Mouse (Mus musculus): ENCODE data around the gene Tspan32. TPM values are rescaled to one million over a fixed set of nuclear protein-coding genes. Genes with fewer than 3 reads are reported as not detected.

The Tspan32 gene
- polyA plus RNA-seq, 1 experiment from 2014 or later, result 4.6 TPM

GRCm38 (mm10) chr7:143044049-143044825 is 39.4 kb downstream of the Tspan32 start:
- no peak for DNase-seq (ENCODE audit: low spot score)

GRCm38 (mm10) chr7:143044826-143045206 is 40.0 kb downstream of the Tspan32 start:
- DNase-seq (ENCODE audit: low spot score), result no peak
- no peak overlapping the region for H3K27ac ChIP-seq (ENCODE audit: low read depth, low read length)
- H3K27me3 ChIP-seq (ENCODE audit: control insufficient read depth, insufficient read depth, low read length), result no peaks in the 10 kb centered on the region
- no peak overlapping the region for H3K4me3 ChIP-seq (ENCODE audit: low read depth, low read length)
- H3K9ac ChIP-seq (ENCODE audit: low read length), result no peak overlapping the region
- no peaks in the 10 kb centered on the region for H3K4me1 ChIP-seq (ENCODE audit: control insufficient read depth, insufficient read depth, low read length)
- H3K4me2 ChIP-seq (ENCODE audit: low read depth), result no peak overlapping the region
- H3K36me3 ChIP-seq (ENCODE audit: control insufficient read depth, insufficient read depth, low read length), result no peaks in the 10 kb centered on the region
- no peaks in the 10 kb centered on the region for H3K9me3 ChIP-seq (ENCODE audit: control insufficient read depth, low read length)
- no peak for ATAC-seq (ENCODE audit: insufficient read depth, low FRiP score, low TSS enrichment)

More at GRCm38 (mm10) chr7:143044049-143044825, 39.4 kb downstream of the Tspan32 start:
- Histone ChIP-seq H3K27ac (ENCODE audit: low read depth, low read length) (no peak overlapping the region), H3K9ac (ENCODE audit: low read length) (no peak overlapping the region), H3K4me2 (ENCODE audit: low read depth) (no peak overlapping the region), H3K9me3 (ENCODE audit: control insufficient read depth, low read length) (no peaks in the 10 kb centered on the region), H3K4me1 (ENCODE audit: control insufficient read depth, insufficient read depth, low read length) (no peaks in the 10 kb centered on the region), H3K27me3 (ENCODE audit: control insufficient read depth, insufficient read depth, low read length) (no peaks in the 10 kb centered on the region), H3K36me3 (ENCODE audit: control insufficient read depth, insufficient read depth, low read length) (no peaks in the 10 kb centered on the region), H3K4me3 (ENCODE audit: low read depth, low read length) (no peak overlapping the region)
- ATAC-seq (ENCODE audit: insufficient read depth, low FRiP score, low TSS enrichment), result no peak
- 96% methylated on average over 2 of the region's 2 CpGs for WGBS

DNA sequence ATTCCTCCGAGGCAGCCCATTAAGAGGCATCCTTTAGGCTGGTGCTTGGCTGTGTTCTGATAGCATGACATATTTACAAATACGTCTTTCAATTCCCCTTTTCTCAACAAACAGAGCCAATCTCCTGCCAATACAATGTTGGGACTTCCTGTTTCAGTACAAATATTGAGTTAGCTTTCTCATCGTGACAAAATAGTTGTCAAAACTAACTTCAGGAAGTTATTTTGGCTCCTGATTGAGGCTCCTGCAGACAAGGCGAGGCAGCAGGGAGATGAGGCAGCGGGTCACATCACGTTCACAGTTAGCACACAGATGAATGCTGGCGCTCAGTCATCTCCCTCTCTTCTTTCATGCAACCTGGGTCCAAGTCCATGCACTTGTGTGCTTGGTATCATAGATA is 41.5 kb downstream of the Tspan32 start:
- no peaks in the 10 kb centered on the region for H3K9me3 ChIP-seq (ENCODE audit: control insufficient read depth, low read length)
- H3K4me1 ChIP-seq (ENCODE audit: control insufficient read depth, insufficient read depth, low read length), result no peaks in the 10 kb centered on the region
- no peak overlapping the region for H3K4me2 ChIP-seq (ENCODE audit: low read depth)
- no peaks in the 10 kb centered on the region for H3K27me3 ChIP-seq (ENCODE audit: control insufficient read depth, insufficient read depth, low read length)
- no peaks in the 10 kb centered on the region for H3K36me3 ChIP-seq (ENCODE audit: control insufficient read depth, insufficient read depth, low read length)
- DNase-seq (ENCODE audit: low spot score), result no peak
- no peak overlapping the region for H3K27ac ChIP-seq (ENCODE audit: low read depth, low read length)
- no peak overlapping the region for H3K9ac ChIP-seq (ENCODE audit: low read length)
- 82% methylated on average over 7 of the region's 7 CpGs for WGBS
- no peak overlapping the region for H3K4me3 ChIP-seq (ENCODE audit: low read depth, low read length)
- no peak for ATAC-seq (ENCODE audit: insufficient read depth, low FRiP score, low TSS enrichment)

DNA sequence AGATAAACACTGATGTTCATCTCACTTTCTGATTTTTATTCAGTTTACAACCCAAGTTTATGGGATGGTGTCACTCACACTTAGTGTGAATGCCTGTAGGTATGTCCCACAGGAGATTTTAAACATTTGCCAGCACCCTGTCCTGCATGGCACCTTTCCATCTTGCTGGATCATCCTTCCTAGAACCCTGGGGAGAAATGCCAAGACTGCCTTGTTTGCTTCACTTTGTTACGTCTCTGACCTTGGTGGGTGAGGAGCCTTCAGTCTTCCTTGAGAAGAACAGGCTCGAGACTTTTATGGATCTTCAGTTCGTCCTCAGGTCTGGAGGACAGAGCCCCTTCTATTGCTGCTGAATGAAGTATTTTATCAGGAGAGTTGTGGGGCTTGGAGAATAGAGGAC is 44.5 kb downstream of the Tspan32 start:
- Histone ChIP-seq H3K27me3 (ENCODE audit: control insufficient read depth, insufficient read depth, low read length) (no peaks in the 10 kb centered on the region), H3K4me3 (ENCODE audit: low read depth, low read length) (no peak overlapping the region), H3K9ac (ENCODE audit: low read length) (no peak overlapping the region), H3K27ac (ENCODE audit: low read depth, low read length) (no peak overlapping the region), H3K4me1 (ENCODE audit: control insufficient read depth, insufficient read depth, low read length) (peaks cover 7% of the 10 kb centered on the region; the same call in 1 of the 2 replicates), H3K4me2 (ENCODE audit: low read depth) (no peak overlapping the region), H3K9me3 (ENCODE audit: control insufficient read depth, low read length) (no peaks in the 10 kb centered on the region), H3K36me3 (ENCODE audit: control insufficient read depth, insufficient read depth, low read length) (no peaks in the 10 kb centered on the region)
- WGBS, result 72% methylated on average over 3 of the region's 3 CpGs
- ATAC-seq (ENCODE audit: insufficient read depth, low FRiP score, low TSS enrichment), result no peak
- DNase-seq (ENCODE audit: low spot score), result no peak

DNA sequence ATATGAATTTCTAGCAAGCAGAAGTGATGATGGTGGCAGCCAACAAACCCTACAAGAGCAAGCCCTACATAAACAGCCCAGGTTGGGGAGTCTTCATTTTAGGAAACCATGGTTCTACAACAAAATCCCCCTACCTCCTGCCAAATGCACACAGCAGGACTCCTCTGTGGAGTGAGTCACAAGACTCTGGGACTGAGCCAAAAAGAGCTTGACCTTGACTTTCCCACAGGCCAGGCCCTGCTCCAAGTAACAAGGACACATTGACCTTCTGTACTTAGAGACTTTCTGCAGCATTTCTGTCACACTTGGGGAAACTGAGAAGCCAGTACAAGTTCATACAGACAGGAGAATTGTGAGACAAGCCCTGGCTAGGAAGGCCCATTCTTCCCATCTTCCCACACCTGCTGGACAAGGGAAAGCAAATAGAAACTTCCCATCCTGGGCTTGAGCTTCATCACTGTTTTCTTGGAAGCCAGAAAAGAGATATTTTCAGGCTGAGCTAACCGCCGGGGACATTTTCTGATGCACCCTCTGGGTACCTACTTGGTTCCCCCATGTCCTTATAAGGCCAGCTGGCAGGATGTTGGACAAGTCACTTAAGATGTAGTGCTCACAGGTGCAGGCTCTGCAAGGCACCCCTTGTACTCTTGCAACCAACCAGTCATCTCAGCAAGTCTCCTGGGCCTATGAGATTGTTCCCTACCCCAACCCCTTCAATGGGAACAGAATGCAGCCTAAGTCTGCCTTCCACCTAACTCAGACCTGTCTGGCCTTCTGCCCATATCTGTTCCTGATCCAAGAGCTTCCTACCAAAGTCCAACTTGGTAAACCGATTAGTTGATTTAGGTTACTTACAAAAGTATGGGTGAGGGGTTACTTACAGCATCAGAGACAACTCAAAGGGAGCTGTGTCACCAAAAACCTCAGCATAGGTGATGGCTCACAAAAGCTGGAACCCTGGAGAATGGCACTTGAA is 45.3 kb downstream of the Tspan32 start:
- Histone ChIP-seq H3K9me3 (ENCODE audit: control insufficient read depth, low read length) (no peaks in the 10 kb centered on the region), H3K27ac (ENCODE audit: low read depth, low read length) (no peak overlapping the region), H3K4me3 (ENCODE audit: low read depth, low read length) (no peak overlapping the region), H3K36me3 (ENCODE audit: control insufficient read depth, insufficient read depth, low read length) (no peaks in the 10 kb centered on the region), H3K9ac (ENCODE audit: low read length) (no peak overlapping the region), H3K27me3 (ENCODE audit: control insufficient read depth, insufficient read depth, low read length) (no peaks in the 10 kb centered on the region), H3K4me2 (ENCODE audit: low read depth) (no peak overlapping the region), H3K4me1 (ENCODE audit: control insufficient read depth, insufficient read depth, low read length) (peaks cover 11% of the 10 kb centered on the region)
- no peak for ATAC-seq (ENCODE audit: insufficient read depth, low FRiP score, low TSS enrichment)
- 93% methylated on average over 3 of the region's 3 CpGs for WGBS
- DNase-seq (ENCODE audit: low spot score), result no peak

- H3K4me3 ChIP-seq (ENCODE audit: low read depth, low read length), result no peak overlapping the region
- DNase-seq (ENCODE audit: low spot score), result no peak
- no peaks in the 10 kb centered on the region for H3K9me3 ChIP-seq (ENCODE audit: control insufficient read depth, low read length)
- H3K4me2 ChIP-seq (ENCODE audit: low read depth), result no peak overlapping the region
- H3K27ac ChIP-seq (ENCODE audit: low read depth, low read length), result no peak overlapping the region
- no peaks in the 10 kb centered on the region for H3K36me3 ChIP-seq (ENCODE audit: control insufficient read depth, insufficient read depth, low read length)
- no peak for ATAC-seq (ENCODE audit: insufficient read depth, low FRiP score, low TSS enrichment)
- 68% methylated on average over 2 of the region's 2 CpGs for WGBS
- no peak overlapping the region for H3K9ac ChIP-seq (ENCODE audit: low read length)
- H3K27me3 ChIP-seq (ENCODE audit: control insufficient read depth, insufficient read depth, low read length), result no peaks in the 10 kb centered on the region
- peaks cover 13% of the 10 kb centered on the region for H3K4me1 ChIP-seq (ENCODE audit: control insufficient read depth, insufficient read depth, low read length)
These were observed 46.5 kb downstream of the Tspan32 start for GRCm38 (mm10) chr7:143051316-143051715.

GRCm38 (mm10) chr7:143052626-143053007 is 47.8 kb downstream of the Tspan32 start, which contains the start of gene Cd81:
Gene Cd81, plus strand, starts transcription at chr7:143052739.
- peak within 1 kb of the TSS; percentile 90 for H3K9ac ChIP-seq (ENCODE audit: low read length)
- H3K4me3 ChIP-seq (ENCODE audit: low read depth, low read length), result peak within 1 kb of the TSS; percentile 90
- ATAC-seq (ENCODE audit: insufficient read depth, low FRiP score, low TSS enrichment), result peak; percentile 91
- peaks cover 13% of the 10 kb centered on the region for H3K4me1 ChIP-seq (ENCODE audit: control insufficient read depth, insufficient read depth, low read length)
- H3K9me3 ChIP-seq (ENCODE audit: control insufficient read depth, low read length), result no peaks in the 10 kb centered on the region
- peak; percentile 89 for DNase-seq (ENCODE audit: low spot score)
- no peaks in the 10 kb centered on the region for H3K36me3 ChIP-seq (ENCODE audit: control insufficient read depth, insufficient read depth, low read length)
- H3K27me3 ChIP-seq (ENCODE audit: control insufficient read depth, insufficient read depth, low read length), result no peaks in the 10 kb centered on the region
- H3K27ac ChIP-seq (ENCODE audit: low read depth, low read length), result peak within 1 kb of the TSS; percentile 72; the same call in 1 of the 2 replicates
- peak within 1 kb of the TSS; percentile 94 for H3K4me2 ChIP-seq (ENCODE audit: low read depth)
- under 1% methylated on average over 36 of the region's 37 CpGs for WGBS

DNA sequence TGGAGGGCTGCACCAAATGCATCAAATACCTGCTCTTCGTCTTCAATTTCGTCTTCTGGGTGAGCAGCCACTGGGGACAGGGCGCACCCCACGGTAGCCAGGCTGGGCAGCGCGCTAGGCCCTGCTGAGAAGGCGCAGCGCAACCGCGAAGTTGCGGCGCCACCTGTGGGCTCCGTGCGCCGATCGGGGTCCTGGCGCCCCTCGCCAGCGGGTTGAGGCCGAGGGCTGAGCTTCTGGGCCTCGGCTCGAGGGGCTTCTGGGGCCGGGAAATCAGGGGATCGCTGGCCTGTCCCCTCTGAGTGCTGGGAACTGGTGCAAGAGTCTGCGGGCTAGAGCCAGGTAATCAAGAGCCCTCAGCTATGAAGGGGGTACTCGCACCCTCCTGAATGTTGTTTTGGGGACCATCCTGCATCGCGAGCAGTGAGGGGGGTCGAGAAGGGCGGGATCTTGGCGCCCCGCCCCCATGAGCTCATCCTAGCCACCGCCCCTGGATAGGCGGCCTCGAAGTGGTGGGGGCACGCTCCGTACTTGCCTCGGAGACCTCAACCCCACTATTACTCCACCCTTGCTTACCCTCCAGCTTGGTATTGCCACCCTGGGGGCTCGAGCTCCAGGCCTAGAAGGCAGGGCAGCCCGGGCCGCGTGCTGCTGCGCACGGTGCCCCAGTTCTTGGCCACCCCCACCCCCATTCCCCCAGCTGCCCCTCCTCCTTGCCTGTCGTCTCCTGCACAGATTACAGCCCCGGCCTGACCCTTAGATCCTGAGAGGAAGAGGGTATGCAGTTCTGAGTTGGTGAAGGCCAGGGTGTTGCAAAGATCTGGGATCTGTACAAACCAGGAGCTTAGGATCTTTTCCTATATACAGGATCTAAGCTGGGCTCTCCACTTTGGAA is 48.4 kb downstream of the Tspan32 start:
- Histone ChIP-seq H3K4me3 (ENCODE audit: low read depth, low read length) (peak overlapping the region; percentile 90), H3K9ac (ENCODE audit: low read length) (peak overlapping the region; percentile 90), H3K27ac (ENCODE audit: low read depth, low read length) (peak overlapping the region; percentile 72; the same call in 1 of the 2 replicates), H3K36me3 (ENCODE audit: control insufficient read depth, insufficient read depth, low read length) (no peaks in the 10 kb centered on the region), H3K4me1 (ENCODE audit: control insufficient read depth, insufficient read depth, low read length) (peaks cover 13% of the 10 kb centered on the region), H3K4me2 (ENCODE audit: low read depth) (peak overlapping the region; percentile 94), H3K27me3 (ENCODE audit: control insufficient read depth, insufficient read depth, low read length) (no peaks in the 10 kb centered on the region), H3K9me3 (ENCODE audit: control insufficient read depth, low read length) (no peaks in the 10 kb centered on the region)
- DNase-seq (ENCODE audit: low spot score) (peak; percentile 72), ATAC-seq (ENCODE audit: insufficient read depth, low FRiP score, low TSS enrichment) (peak; percentile 69)
- under 1% methylated on average over 46 of the region's 46 CpGs for WGBS
